Mouse (Mus musculus): ENCODE data around the gene Tapbp. TPM values are rescaled to one million over a fixed set of nuclear protein-coding genes. Genes with fewer than 3 reads are reported as not detected.
A peak's percentile ranks its signal among the peaks of the same experiment; 100 is the strongest.

Gene Tapbp
- polyA plus RNA-seq, 1 experiment: 28.5 TPM

DNA sequence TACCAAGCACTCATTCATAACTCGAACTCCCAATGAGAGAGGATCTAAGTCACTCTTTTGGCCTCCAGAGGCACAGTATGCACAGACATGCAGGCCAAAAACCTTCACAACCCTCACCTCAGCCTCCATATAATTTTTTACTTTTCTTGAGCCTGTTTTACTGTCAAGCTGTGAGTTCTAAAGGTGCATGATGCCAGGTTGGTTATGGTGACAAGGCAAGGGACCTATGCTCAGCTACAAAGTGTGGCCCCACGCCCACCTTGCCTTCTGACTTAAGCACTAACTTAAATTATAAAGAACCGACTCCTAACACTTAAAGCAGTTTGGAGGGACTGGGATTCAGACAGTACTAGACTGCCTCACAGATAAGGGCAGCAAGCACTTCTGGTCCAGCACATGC lies 37.6 kb downstream of the Tapbp start:
- Histone ChIP-seq H3K27me3 (ENCODE audit: control insufficient read depth, insufficient read depth, low read length) (no peaks in the 10 kb centered on the region), H3K4me3 (replicated peaks; ENCODE audit: insufficient read depth, low read depth, low read length) (no peak overlapping the region), H3K4me1 (ENCODE audit: control insufficient read depth, insufficient read depth, low read length) (peaks cover 16% of the 10 kb centered on the region), H3K27ac (ENCODE audit: insufficient read depth, low read length) (no peak overlapping the region)
- no peak for DNase-seq
- TF ChIP-seq POLR2A (IDR thresholded peaks at IDR 0.05; ENCODE audit: borderline replicate concordance, insufficient read depth, low read length) (no peak), CTCF (IDR thresholded peaks at IDR 0.05; ENCODE audit: borderline replicate concordance, insufficient read depth, low read depth, low read length) (no peak)
- 77% methylated on average over 3 of the region's 3 CpGs for WGBS

DNA sequence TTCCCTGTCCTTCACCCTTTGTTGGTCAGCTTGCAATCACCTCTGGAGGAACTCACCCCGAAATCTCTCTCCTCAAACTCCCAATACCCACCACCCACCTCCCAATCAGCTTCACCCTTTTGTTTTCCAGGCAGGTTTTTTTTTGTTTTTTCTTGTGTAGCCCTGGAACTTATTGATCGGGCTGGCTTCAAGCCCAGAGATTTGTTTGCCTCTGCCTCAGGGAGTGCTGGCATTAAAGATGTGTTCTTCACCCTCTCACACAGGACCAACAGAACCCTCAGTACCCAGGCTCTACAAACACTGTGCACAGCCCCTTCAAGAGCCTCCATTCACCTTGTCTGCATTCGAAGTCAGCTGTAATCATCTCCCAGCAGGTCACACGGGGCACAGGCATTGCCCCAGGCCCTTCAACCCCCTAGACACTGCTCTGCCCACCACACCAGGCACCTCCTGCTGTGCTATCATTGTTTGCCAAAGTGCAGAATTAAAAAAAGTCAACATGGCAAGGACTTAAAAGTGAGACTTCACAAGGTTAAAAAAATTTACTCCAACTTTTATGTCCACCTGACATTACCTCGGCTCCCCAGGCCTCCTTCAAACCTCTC lies 38.4 kb downstream of the Tapbp start:
- DNase-seq: no peak
- no peak overlapping the region for H3K27ac ChIP-seq (ENCODE audit: insufficient read depth, low read length)

DNA sequence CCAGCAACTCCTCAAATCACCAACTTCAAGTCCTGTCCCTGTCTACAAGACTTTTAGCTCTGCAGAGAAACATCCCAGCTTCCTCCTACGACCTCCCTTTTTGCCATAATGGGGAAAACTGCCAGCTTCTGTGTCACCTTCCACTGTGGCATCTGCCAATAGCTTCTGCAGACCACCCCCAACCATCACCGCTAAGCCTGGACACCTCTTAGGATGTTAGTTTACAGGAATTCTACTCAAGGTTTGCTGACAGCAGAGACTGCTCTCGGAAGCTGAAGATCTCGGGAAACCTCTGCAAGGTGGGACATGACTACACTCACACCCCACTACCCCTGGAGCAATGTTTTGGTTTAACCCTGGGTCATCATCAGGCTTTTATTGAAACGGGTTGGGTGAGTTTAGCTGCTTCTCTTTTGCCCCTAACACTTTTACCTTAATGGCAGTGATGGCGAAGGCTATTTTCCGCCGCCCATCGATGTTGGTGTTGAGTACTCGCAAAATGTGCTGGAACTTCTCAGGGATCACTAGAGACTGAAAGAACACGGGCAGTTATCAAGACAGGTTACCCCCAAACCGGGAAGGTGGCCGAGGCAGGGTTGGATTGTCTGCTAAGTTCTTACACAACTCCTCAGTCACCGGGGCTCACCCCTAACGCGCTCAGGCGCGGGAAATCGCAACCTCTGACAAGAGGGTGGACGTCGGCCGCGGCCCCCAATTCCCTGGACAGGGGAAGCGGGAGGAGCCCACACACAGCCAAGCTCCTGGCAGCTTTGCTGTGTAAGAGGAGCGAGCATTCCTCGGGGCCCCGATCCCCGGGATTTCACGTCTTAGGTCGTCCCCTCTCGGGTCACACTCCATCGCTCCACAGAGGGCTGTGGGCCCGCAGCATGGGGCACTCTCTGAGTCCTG lies 39.2 kb downstream of the Tapbp start:
- no peak for DNase-seq
- H3K27ac ChIP-seq (ENCODE audit: insufficient read depth, low read length): 0 out of 2 replicates have a peak overlapping the region, but pooled peaks have one; percentile 3
- WGBS: 1% methylated on average over 33 of the region's 33 CpGs
- H3K4me3 ChIP-seq (replicated peaks; ENCODE audit: insufficient read depth, low read depth, low read length): peak overlapping the region; percentile 74
- no peak for TF ChIP-seq POLR2A (IDR thresholded peaks at IDR 0.05; ENCODE audit: borderline replicate concordance, insufficient read depth, low read length)
- TF ChIP-seq CTCF (IDR thresholded peaks at IDR 0.05; ENCODE audit: borderline replicate concordance, insufficient read depth, low read depth, low read length): no peak
- H3K27me3 ChIP-seq (ENCODE audit: control insufficient read depth, insufficient read depth, low read length): no peaks in the 10 kb centered on the region
- H3K4me1 ChIP-seq (ENCODE audit: control insufficient read depth, insufficient read depth, low read length): peaks cover 7% of the 10 kb centered on the region; the same call in 1 of the 2 replicates

More for the DNA sequence above, 38.4 kb downstream of the Tapbp start:
- WGBS: 33% methylated on average over 5 of the region's 5 CpGs
- Histone ChIP-seq H3K4me3 (replicated peaks; ENCODE audit: insufficient read depth, low read depth, low read length) (no peak overlapping the region), H3K4me1 (ENCODE audit: control insufficient read depth, insufficient read depth, low read length) (peaks cover 13% of the 10 kb centered on the region), H3K27me3 (ENCODE audit: control insufficient read depth, insufficient read depth, low read length) (no peaks in the 10 kb centered on the region)
- TF ChIP-seq CTCF (IDR thresholded peaks at IDR 0.05; ENCODE audit: borderline replicate concordance, insufficient read depth, low read depth, low read length) (no peak), POLR2A (IDR thresholded peaks at IDR 0.05; ENCODE audit: borderline replicate concordance, insufficient read depth, low read length) (no peak)

DNA sequence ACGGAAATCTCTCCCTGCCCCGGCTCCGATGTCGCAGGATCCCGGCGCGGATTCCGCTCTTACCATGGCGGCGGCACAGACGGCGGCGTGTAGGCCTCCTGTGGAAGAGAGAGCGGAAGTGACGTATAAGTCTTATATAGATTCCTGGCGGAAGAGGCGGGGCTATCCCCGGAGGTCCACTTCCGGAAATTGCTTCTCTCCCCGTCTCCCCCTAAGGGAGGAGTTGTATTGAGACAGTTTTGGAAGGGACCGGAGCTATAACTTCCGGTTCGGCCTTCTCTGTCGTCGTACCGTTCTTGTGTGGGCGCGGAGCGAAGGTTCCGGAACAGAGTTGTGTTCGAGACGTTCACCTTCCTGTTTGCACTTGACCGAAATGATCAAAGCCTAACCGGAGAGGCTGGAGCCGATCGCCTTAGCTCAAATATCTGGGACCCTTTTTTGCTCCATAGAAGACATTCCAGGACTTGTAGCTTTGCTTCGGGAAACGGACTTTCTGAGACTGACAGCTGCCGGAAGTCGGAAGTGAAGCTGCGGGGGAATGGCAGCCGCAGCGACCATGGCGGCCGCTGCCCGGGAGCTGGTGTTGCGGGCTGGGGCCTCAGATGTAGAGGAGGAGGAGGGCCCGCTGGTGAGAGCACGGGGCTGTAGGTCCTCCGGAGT lies 40.0 kb downstream of the Tapbp start, which contains the start of the genes Vps52 and Rps18:
Gene Vps52 (plus strand): TSS at position 258 of the 660 bp plus-strand sequence.
Gene Rps18 (minus strand): TSS at position 447 of the 660 bp plus-strand sequence.
- Histone ChIP-seq H3K27ac (ENCODE audit: insufficient read depth, low read length) (peak within 1 kb of the TSS; percentile 83), H3K4me3 (replicated peaks; ENCODE audit: insufficient read depth, low read depth, low read length) (peak within 1 kb of the TSS; percentile 96), H3K27me3 (ENCODE audit: control insufficient read depth, insufficient read depth, low read length) (no peaks in the 10 kb centered on the region), H3K4me1 (ENCODE audit: control insufficient read depth, insufficient read depth, low read length) (no peaks in the 10 kb centered on the region; the same call in 1 of the 2 replicates)
- peak; percentile 96 to 98 for DNase-seq
- under 1% methylated on average over 50 of the region's 50 CpGs for WGBS
- TF ChIP-seq CTCF (IDR thresholded peaks at IDR 0.05; ENCODE audit: borderline replicate concordance, insufficient read depth, low read depth, low read length) (no peak), POLR2A (IDR thresholded peaks at IDR 0.05; ENCODE audit: borderline replicate concordance, insufficient read depth, low read length) (peak; percentile 93)

DNA sequence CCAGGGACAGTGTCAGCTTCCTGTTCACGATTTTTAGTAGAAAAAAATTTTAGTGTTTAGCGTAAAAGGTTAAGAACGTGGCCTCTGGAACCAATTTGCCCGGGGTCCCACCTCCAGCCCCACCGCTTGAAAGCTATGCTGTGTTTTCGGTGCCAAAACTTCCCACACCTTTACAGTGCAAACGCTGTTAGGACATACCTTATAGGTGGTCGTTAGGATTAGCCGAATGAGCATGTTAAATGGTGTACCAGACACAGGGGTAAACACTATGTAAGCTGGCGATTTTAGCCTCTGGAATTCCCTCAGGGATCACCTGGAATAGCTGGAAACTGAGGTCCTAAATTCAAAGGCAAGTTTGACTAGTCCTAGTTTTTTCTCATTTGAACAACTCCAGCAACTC lies 40.6 kb downstream of the Tapbp start:
- Histone ChIP-seq H3K4me3 (replicated peaks; ENCODE audit: insufficient read depth, low read depth, low read length) (peak overlapping the region; percentile 96), H3K27me3 (ENCODE audit: control insufficient read depth, insufficient read depth, low read length) (no peaks in the 10 kb centered on the region), H3K4me1 (ENCODE audit: control insufficient read depth, insufficient read depth, low read length) (no peaks in the 10 kb centered on the region; the same call in 1 of the 2 replicates), H3K27ac (ENCODE audit: insufficient read depth, low read length) (peak overlapping the region; percentile 83)
- DNase-seq: no peak
- TF ChIP-seq POLR2A (IDR thresholded peaks at IDR 0.05; ENCODE audit: borderline replicate concordance, insufficient read depth, low read length) (no peak), CTCF (IDR thresholded peaks at IDR 0.05; ENCODE audit: borderline replicate concordance, insufficient read depth, low read depth, low read length) (no peak)
- WGBS: 7% methylated on average over 10 of the region's 10 CpGs

DNA sequence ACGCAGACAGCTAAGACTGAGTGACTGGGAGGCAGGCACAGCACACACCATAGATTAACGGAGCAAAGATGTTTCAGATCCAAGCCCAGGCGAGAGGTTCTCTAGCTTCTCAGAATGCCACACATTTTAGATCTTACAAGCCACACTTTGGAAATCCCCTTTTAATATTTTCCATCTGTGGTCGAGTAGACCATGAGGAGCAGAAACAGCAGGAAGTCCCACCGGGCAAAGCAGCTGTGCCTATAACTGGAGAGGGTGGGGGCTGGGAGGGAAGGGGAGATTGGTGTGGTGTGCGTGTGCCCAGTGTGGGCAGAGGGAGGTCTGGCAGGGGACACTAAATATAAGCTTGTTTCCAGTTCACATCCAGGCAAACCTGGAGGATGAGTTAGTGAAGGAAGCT lies 41.8 kb downstream of the Tapbp start:
- no peak for DNase-seq
- 68% methylated on average over 6 of the region's 6 CpGs for whole genome bisulfite sequencing
- no peaks in the 10 kb centered on the region for H3K27me3 ChIP-seq (ENCODE audit: control insufficient read depth, insufficient read depth, low read length)
- no peak overlapping the region for H3K4me3 ChIP-seq (replicated peaks; ENCODE audit: insufficient read depth, low read depth, low read length)
- no peaks in the 10 kb centered on the region; the same call in 1 of the 2 replicates for H3K4me1 ChIP-seq (ENCODE audit: control insufficient read depth, insufficient read depth, low read length)
- no peak overlapping the region for H3K27ac ChIP-seq (ENCODE audit: insufficient read depth, low read length)
- no peak for TF ChIP-seq CTCF (IDR thresholded peaks at IDR 0.05; ENCODE audit: borderline replicate concordance, insufficient read depth, low read depth, low read length)
- TF ChIP-seq POLR2A (IDR thresholded peaks at IDR 0.05; ENCODE audit: borderline replicate concordance, insufficient read depth, low read length): no peak

DNA sequence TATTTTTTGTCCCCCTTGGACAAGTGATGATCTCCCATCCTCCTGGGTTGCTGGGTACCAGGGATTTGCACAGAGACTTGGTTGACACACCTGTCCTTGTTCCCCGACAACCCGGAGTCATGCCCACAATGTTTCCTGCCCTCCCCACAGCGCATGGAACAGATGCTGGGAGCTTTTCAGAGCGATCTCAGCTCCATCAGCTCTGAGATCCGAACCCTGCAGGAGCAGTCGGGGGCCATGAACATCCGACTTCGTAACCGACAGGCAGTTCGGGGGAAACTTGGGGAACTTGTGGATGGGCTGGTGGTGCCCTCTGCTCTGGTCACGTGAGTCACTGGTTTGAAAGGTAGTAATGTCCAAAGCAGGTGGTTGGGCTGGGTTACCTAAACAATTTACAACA lies 42.8 kb downstream of the Tapbp start:
- no peak for DNase-seq
- Histone ChIP-seq H3K27me3 (ENCODE audit: control insufficient read depth, insufficient read depth, low read length) (no peaks in the 10 kb centered on the region), H3K27ac (ENCODE audit: insufficient read depth, low read length) (no peak overlapping the region), H3K4me1 (ENCODE audit: control insufficient read depth, insufficient read depth, low read length) (no peaks in the 10 kb centered on the region; the same call in 1 of the 2 replicates), H3K4me3 (replicated peaks; ENCODE audit: insufficient read depth, low read depth, low read length) (no peak overlapping the region)
- WGBS: 95% methylated on average over 11 of the region's 11 CpGs
- TF ChIP-seq CTCF (IDR thresholded peaks at IDR 0.05; ENCODE audit: borderline replicate concordance, insufficient read depth, low read depth, low read length): no peak
- TF ChIP-seq POLR2A (IDR thresholded peaks at IDR 0.05; ENCODE audit: borderline replicate concordance, insufficient read depth, low read length): no peak

All from cerebellum, adult 2 months (tissue).